Mouse (Mus musculus) hematopoietic multipotent progenitor cell, adult 10-12 weeks (in vitro differentiated cells): ENCODE data around the gene Gm2564. TPM values are rescaled to one million over a fixed set of nuclear protein-coding genes. Genes with fewer than 3 reads are reported as not detected.

Experiments
- polyA plus RNA-seq: library from polyadenylated mRNA; stranded (reverse); fragments of >175 nt; gene quantifications from 2 replicates; pipeline ENCODE4 v1.2.3, GENCODE M21; 2012; ENCODE audit warnings: low replicate concordance

Gene Gm2564
- not detected in 2 replicates for polyA plus RNA-seq

DNA sequence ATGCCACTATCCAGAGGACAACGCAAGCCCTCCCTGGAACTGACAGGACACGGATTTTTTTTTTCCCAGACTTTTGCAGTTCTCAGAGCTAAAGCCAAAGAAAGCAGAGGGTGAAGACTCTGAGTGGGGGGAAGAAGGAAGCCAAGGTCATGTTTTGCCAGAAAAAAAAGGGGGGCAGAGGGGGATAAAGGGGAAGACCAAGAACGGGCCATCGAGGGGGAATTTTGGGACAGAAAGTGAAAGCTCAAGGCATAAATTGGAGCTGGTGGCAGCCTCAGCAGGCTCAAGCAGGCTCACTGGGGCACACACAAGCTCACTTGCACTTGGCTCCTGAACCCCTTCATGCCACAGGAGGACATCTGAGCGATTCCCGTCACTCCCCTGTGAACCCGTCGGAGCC is at the start of gene Gm2564:
Gene Gm2564, plus strand, starts transcription at position 301 of the 400 bp plus-strand sequence.

DNA sequence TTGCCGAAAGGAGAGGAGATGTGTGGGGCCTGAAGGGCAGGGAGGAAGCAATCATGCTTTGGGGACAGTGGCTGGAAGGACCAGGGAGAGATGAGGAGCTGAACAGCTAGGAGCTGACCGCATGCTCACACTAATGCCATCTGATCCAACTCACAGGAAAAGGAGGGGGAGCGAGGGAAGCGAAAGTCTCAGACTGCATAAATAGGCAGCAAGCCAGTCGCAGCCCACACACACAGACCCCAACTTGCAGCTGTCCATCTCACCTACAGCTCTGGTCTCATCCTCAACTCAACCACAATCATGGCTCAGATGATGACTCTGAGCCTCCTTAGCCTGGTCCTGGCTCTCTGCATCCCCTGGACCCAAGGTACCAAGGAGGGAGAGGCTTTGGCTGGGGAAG is 17.6 kb upstream of the Gm2564 start, which contains the start of gene Gm10591:
Gene Gm10591, plus strand, starts transcription at position 301 of the 400 bp plus-strand sequence.

DNA sequence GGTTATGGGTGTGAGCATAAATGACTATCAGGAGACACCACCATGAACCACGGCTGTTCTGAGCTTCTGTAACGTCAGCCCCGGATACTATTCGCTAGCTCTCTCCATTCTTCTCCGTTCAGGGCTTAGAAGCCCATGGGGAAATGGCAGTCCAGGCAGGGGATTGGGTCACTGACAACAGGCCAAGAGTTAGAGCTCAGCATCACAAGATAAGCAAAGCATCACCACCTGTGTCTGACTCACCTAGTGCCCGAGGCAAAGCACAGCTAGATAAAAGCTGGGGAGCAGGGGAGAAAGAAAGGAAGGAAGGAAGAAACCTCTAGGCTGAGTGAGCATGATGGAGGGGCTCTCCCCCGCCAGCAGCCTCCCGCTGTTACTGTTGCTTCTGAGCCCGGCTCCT is 25.4 kb downstream of the Gm2564 start, which contains the start of gene Ccl27b:
Gene Ccl27b, plus strand, starts transcription at position 301 of the 400 bp plus-strand sequence.

GRCm38 (mm10) chr4:42661793-42662192 is 32.3 kb downstream of the Gm2564 start, which contains the start of gene Il11ra2:
TSS of gene Il11ra2 (minus strand) at chr4:42661893.

Other genes with a start within 250 kb of the Gm2564 start
- 3.0 TPM in 1 of 2 replicates, not detected in the other for gene Gm21586, start 190.3 kb upstream of the Gm2564 start, polyA plus RNA-seq
- gene Gm2163, start 163.0 kb upstream of the Gm2564 start, polyA plus RNA-seq = not detected in 2 replicates
- not detected in 2 replicates for gene Fam205a2, start 101.5 kb upstream of the Gm2564 start, polyA plus RNA-seq
- not detected in 2 replicates for gene Gm10591, start 17.5 kb upstream of the Gm2564 start, polyA plus RNA-seq
- not detected in 2 replicates for gene Ccl27b, start 25.5 kb downstream of the Gm2564 start, polyA plus RNA-seq
- gene Il11ra2, start 32.2 kb downstream of the Gm2564 start, polyA plus RNA-seq = not detected in 2 replicates
- gene 4930578G10Rik, start 105.8 kb downstream of the Gm2564 start, polyA plus RNA-seq = not detected in 2 replicates
- 0.25 TPM in 1 of 2 replicates, not detected in the other for gene Ccl19, start 126.9 kb downstream of the Gm2564 start, polyA plus RNA-seq
- 1.2 and 4.8 TPM in 2 replicates for gene Ccl21a, start 144.3 kb downstream of the Gm2564 start, polyA plus RNA-seq
- not detected in 2 replicates for gene Fam205a1, start 224.2 kb downstream of the Gm2564 start, polyA plus RNA-seq
- not detected in 2 replicates for gene Gm12394, start 227.1 kb downstream of the Gm2564 start, polyA plus RNA-seq
- gene Fam205c, start 244.5 kb downstream of the Gm2564 start, polyA plus RNA-seq = not detected in 2 replicates